Mouse (Mus musculus): ENCODE results near the gene Nxph3. TPM values are rescaled to one million over a fixed set of nuclear protein-coding genes. Genes with fewer than 3 reads are reported as not detected.

Gene Nxph3
- polyA plus RNA-seq, 1 experiment from 2014 or later, result 1.9 TPM

DNA sequence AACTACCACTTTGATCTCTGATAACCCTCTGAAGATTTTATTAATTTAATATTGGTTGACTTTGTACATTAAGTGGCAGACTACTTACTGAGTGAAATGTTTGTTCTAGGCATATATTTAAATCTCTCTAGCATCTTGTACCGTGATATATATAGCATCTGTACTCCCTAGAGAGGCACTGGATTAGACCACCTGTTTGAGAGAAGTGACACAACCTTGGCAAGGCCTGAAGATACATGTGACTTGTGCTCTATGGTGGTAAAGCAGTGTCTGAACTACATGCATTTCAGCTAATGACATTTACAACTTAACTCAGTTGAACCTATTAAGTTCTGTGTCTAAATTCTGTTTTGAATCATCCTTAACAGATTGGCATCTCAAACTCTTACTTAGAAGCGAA lies 41.4 kb downstream of the Nxph3 start:
- Histone ChIP-seq H3K4me3 (replicated peaks; ENCODE audit: low read depth, low read length) (no peak overlapping the region), H3K27ac (replicated peaks; ENCODE audit: low read depth, low read length) (no peak overlapping the region), H3K9me3 (ENCODE audit: control insufficient read depth, low read length) (no peaks in the 10 kb centered on the region), H3K4me1 (ENCODE audit: control insufficient read depth, insufficient read depth, low read length) (no peaks in the 10 kb centered on the region), H3K9ac (replicated peaks; ENCODE audit: low read length) (no peak overlapping the region), H3K36me3 (ENCODE audit: control insufficient read depth, insufficient read depth, low read length) (peaks cover 53% of the 10 kb centered on the region), H3K27me3 (ENCODE audit: control insufficient read depth, insufficient read depth, low read length) (no peaks in the 10 kb centered on the region), H3K4me2 (ENCODE audit: low read length) (no peak overlapping the region)
- WGBS, result 92% methylated on average over 2 of the region's 2 CpGs
- no peak for DNase-seq
- ATAC-seq (ENCODE audit: low FRiP score, low TSS enrichment), result no peak

DNA sequence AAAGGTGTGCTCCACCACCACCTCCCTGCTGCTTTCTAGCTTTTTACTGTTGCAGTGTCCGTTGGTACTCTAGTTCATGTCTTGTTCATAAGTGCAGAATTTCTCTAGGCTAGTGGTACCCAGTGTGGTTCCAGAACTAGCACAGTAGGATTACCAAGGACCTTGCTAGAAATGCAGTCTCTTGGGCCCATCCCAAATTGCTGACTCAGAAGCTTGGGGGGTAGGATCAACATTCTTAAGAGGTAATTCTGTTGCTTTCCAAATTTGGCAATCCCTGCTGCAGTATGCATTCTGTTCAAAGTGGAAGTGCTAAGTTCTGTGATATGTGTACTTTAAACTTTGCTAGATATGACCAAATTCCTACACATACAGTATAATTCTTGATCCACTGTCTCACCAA lies 46.6 kb downstream of the Nxph3 start:
- Histone ChIP-seq H3K27me3 (ENCODE audit: control insufficient read depth, insufficient read depth, low read length) (no peaks in the 10 kb centered on the region), H3K9ac (replicated peaks; ENCODE audit: low read length) (no peak overlapping the region), H3K4me1 (ENCODE audit: control insufficient read depth, insufficient read depth, low read length) (no peaks in the 10 kb centered on the region), H3K4me3 (replicated peaks; ENCODE audit: low read depth, low read length) (no peak overlapping the region), H3K36me3 (ENCODE audit: control insufficient read depth, insufficient read depth, low read length) (peaks cover 18% of the 10 kb centered on the region), H3K4me2 (ENCODE audit: low read length) (no peak overlapping the region), H3K9me3 (ENCODE audit: control insufficient read depth, low read length) (no peaks in the 10 kb centered on the region), H3K27ac (replicated peaks; ENCODE audit: low read depth, low read length) (no peak overlapping the region)
- no peak for ATAC-seq (ENCODE audit: low FRiP score, low TSS enrichment)
- DNase-seq, result no peak
- WGBS, result 92% methylated on average over 1 of the region's 1 CpGs

DNA sequence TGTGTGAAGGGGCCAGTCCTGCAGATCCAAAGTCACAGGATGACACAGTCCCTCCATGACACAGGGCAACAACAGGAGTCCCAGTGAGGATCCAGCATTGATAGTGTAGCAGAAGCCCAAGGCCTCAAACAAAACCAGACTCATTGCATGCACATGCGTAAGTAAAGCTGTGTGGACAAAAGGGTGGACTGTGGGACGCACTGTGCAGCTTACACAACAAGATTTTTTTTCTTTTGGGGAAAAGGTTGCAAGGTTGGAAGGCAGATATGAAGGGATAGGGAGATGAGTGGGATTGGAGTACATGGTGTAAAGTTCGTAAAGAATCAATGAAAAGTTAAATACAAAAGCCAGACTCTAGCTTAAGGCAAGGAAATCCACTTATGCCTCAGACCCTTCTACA lies 52.2 kb downstream of the Nxph3 start:
- no peak for DNase-seq
- H3K36me3 ChIP-seq (ENCODE audit: control insufficient read depth, insufficient read depth, low read length), result no peaks in the 10 kb centered on the region
- ATAC-seq (ENCODE audit: low FRiP score, low TSS enrichment), result no peak

DNA sequence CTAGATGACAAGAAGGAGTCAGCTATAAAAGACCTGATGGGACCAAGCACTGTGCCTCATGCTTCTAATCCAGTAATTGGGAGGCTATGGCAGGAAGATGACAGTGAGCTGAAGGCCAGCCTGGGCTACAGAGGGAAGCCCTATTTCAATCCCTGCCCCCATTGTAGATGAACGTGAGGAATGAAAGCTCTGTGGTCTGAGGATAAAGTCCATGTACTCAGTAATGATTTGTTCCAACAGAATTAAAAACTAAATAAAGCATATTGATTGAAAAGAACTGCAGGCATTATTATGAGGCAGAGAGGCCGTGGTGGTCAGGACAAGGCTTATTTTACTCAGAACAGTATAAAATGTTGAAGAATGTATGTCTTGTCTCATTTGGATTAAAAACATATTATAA lies 53.5 kb downstream of the Nxph3 start:
- Histone ChIP-seq H3K27ac (replicated peaks; ENCODE audit: low read depth, low read length) (no peak overlapping the region), H3K4me3 (replicated peaks; ENCODE audit: low read depth, low read length) (no peak overlapping the region), H3K4me1 (ENCODE audit: control insufficient read depth, insufficient read depth, low read length) (no peaks in the 10 kb centered on the region), H3K4me2 (ENCODE audit: low read length) (no peak overlapping the region), H3K36me3 (ENCODE audit: control insufficient read depth, insufficient read depth, low read length) (no peaks in the 10 kb centered on the region), H3K27me3 (ENCODE audit: control insufficient read depth, insufficient read depth, low read length) (no peaks in the 10 kb centered on the region), H3K9me3 (ENCODE audit: control insufficient read depth, low read length) (no peaks in the 10 kb centered on the region), H3K9ac (replicated peaks; ENCODE audit: low read length) (no peak overlapping the region)
- WGBS, result 86% methylated on average over 2 of the region's 2 CpGs
- DNase-seq, result no peak
- ATAC-seq (ENCODE audit: low FRiP score, low TSS enrichment), result no peak

More for the DNA sequence above, 52.2 kb downstream of the Nxph3 start:
- Histone ChIP-seq H3K27me3 (ENCODE audit: control insufficient read depth, insufficient read depth, low read length) (no peaks in the 10 kb centered on the region), H3K4me2 (ENCODE audit: low read length) (no peak overlapping the region), H3K4me3 (replicated peaks; ENCODE audit: low read depth, low read length) (no peak overlapping the region), H3K9ac (replicated peaks; ENCODE audit: low read length) (no peak overlapping the region), H3K27ac (replicated peaks; ENCODE audit: low read depth, low read length) (no peak overlapping the region), H3K4me1 (ENCODE audit: control insufficient read depth, insufficient read depth, low read length) (no peaks in the 10 kb centered on the region), H3K9me3 (ENCODE audit: control insufficient read depth, low read length) (no peaks in the 10 kb centered on the region)
- 96% methylated on average over 3 of the region's 3 CpGs for WGBS

Other genes with a start within 250 kb of the Nxph3 start
- 56.6 and 65.2 TPM in 2 replicates for gene Kat7, start 204.3 kb downstream of the Nxph3 start, polyA plus RNA-seq (2014; fragmentation: Nextera tagmentation; extraction: Ambion mirVana)
- 2.4 and 2.5 TPM in 2 replicates for gene Fam117a, start 177.6 kb downstream of the Nxph3 start, polyA plus RNA-seq (2014; fragmentation: Nextera tagmentation; extraction: Ambion mirVana)
- 158 and 167 TPM in 2 replicates for gene Slc35b1, start 129.9 kb downstream of the Nxph3 start, polyA plus RNA-seq (2014; fragmentation: Nextera tagmentation; extraction: Ambion mirVana)
- gene Spop, start 100.5 kb downstream of the Nxph3 start, polyA plus RNA-seq (2014; fragmentation: Nextera tagmentation; extraction: Ambion mirVana), result 138 and 161 TPM in 2 replicates
- gene Ngfr, start 73.2 kb upstream of the Nxph3 start, polyA plus RNA-seq (2014; fragmentation: Nextera tagmentation; extraction: Ambion mirVana), result 8.4 and 13.7 TPM in 2 replicates
- 183 and 207 TPM in 2 replicates for gene Phb, start 152.4 kb upstream of the Nxph3 start, polyA plus RNA-seq (2014; fragmentation: Nextera tagmentation; extraction: Ambion mirVana)
- 13.1 and 15.7 TPM in 2 replicates for gene Zfp652, start 198.1 kb upstream of the Nxph3 start, polyA plus RNA-seq (2014; fragmentation: Nextera tagmentation; extraction: Ambion mirVana)
- gene B130006D01Rik, start 209.0 kb upstream of the Nxph3 start, polyA plus RNA-seq (2014; fragmentation: Nextera tagmentation; extraction: Ambion mirVana), result 1.4 and 1.5 TPM in 2 replicates

Data from midbrain, embryonic 14.5 days (tissue).